Comparison of ENCODE assay signal across 9 mouse cellular contexts in the genomic region with DNA sequence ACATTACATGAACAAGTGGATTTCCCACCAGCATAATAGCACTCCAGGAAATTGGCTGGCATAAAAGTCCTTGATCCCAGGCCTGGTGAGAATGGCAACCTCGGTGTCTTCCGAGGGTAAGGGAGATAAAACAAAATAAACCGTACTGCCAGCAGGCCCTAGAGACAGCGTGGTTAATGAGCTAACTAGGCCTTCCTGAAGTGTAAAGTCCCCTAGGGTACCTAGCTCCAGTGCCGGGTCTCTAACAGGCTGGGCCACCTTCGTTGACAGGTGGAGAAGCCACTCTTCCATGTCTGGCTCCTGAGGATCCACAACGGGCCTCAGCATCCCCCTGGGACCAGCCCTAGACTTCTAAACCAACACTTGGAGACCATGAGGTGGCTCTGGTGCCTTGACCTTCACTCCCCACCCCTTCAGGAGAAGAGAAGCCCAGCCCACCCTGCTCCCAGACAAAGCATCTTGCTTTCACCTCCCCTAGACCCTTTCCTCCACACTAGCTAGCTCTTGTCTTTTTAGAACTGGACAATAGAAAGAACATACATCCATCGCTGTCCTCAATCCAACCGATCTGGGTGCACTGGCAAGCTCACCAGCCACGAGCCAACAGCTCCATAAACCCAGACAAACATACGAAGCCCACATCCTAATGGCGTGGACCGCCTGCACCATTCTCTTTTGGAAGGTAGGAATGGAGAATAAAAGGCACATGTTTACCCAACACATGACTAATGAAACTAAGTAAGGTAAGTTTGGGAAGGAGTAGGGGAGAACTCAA. TPM values are rescaled to one million over a fixed set of nuclear protein-coding genes. Genes with fewer than 3 reads are reported as not detected.
A peak's percentile ranks its signal among the peaks of the same experiment; 100 is the strongest.
DNase-seq lines count a peak whose midpoint lies in the region; ATAC-seq and TF ChIP-seq lines count a peak whose summit lies in the region.
"Had no signal": no experiment of that assay in that cellular context is flagged by ENCODE, and none has a peak within 500 bp of the region (broad histone marks: within the 10 kb centered on the region; RNA-seq: fewer than 3 reads in every experiment).

No protein-coding gene starts in this region.

- peaks cover 42% of the 10 kb centered on the region for H3K4me1 ChIP-seq in heart, embryonic 16.5 days (ENCODE audit: control insufficient read depth, insufficient read depth, low read length)
- H3K4me1 ChIP-seq in midbrain, embryonic 15.5 days: peaks cover 27% of the 10 kb centered on the region

- H3K4me2 ChIP-seq in heart, embryonic 16.5 days (ENCODE audit: low read depth, low read length): peak overlapping the region; percentile 68
- H3K4me2 ChIP-seq in midbrain, embryonic 15.5 days: peak overlapping the region; percentile 28

- TF ChIP-seq POLR2A in brain, embryonic 14.5 days (IDR thresholded peaks at IDR 0.05; ENCODE audit: borderline replicate concordance, extremely low read depth, insufficient read depth, insufficient read length, poor library complexity, severe bottlenecking): no peak

- peak; percentile 88 for DNase-seq in heart, adult 11 months
- DNase-seq in heart, postnatal 14 days: no peak
- DNase-seq in brain, embryonic 14.5 days (ENCODE audit: low read depth): peak; percentile 5
- no peak for DNase-seq in urinary bladder, postnatal 25 days (ENCODE audit: low spot score)
- DNase-seq in layer of hippocampus, postnatal 10 days (ENCODE audit: low spot score in 2 of 2): no peak
- DNase-seq in frontal cortex, postnatal 36 days (ENCODE audit: low spot score in 2 of 2): no peak

- H3K27me3 ChIP-seq in heart, embryonic 16.5 days (ENCODE audit: control insufficient read depth, insufficient read depth, low read length): no peaks in the 10 kb centered on the region
- H3K27me3 ChIP-seq in midbrain, embryonic 15.5 days (replicated peaks): peaks cover 19% of the 10 kb centered on the region; the same call in 1 of the 2 replicates

- peak overlapping the region; percentile 73; the same call in 1 of the 2 replicates for H3K9ac ChIP-seq in heart, embryonic 16.5 days (ENCODE audit: low read length)
- H3K9ac ChIP-seq in midbrain, embryonic 15.5 days: no peak overlapping the region

- peaks cover 4% of the 10 kb centered on the region; the same call in 1 of the 2 replicates for H3K36me3 ChIP-seq in heart, embryonic 16.5 days (ENCODE audit: control insufficient read depth, insufficient read depth)
- no peaks in the 10 kb centered on the region for H3K36me3 ChIP-seq in midbrain, embryonic 15.5 days (replicated peaks)
- H3K36me3 ChIP-seq: G1E had no signal

- H3K4me3 ChIP-seq in heart, embryonic 16.5 days (ENCODE audit: low read length): peak overlapping the region; percentile 2; the same call in 1 of the 2 replicates
- peak overlapping the region; percentile 7; the same call in 1 of the 2 replicates for H3K4me3 ChIP-seq in midbrain, embryonic 15.5 days

- no peak for TF ChIP-seq CTCF in brain, embryonic 14.5 days (IDR thresholded peaks at IDR 0.05; ENCODE audit: borderline replicate concordance, extremely low read depth, insufficient read depth, insufficient read length)

- ATAC-seq in heart, embryonic 16.5 days (replicated peaks; ENCODE audit: extremely low read depth, insufficient read depth, low FRiP score): no peak
- no peak for ATAC-seq in midbrain, embryonic 15.5 days (replicated peaks)

- intact Hi-C loops in heart, postnatal 14 days (cut with DNase I): no loop called here

- H3K27ac ChIP-seq in heart, embryonic 16.5 days (ENCODE audit: low read length): peak overlapping the region; percentile 12
- H3K27ac ChIP-seq in midbrain, embryonic 15.5 days: no peak overlapping the region

- WGBS in heart, embryonic 16.5 days: 47% methylated on average over 13 of the region's 13 CpGs
- 39% methylated on average over 13 of the region's 13 CpGs for WGBS in midbrain, embryonic 15.5 days

- no peaks in the 10 kb centered on the region for H3K9me3 ChIP-seq in heart, embryonic 16.5 days (replicated peaks; ENCODE audit: control insufficient read depth, low read length)
- no peaks in the 10 kb centered on the region for H3K9me3 ChIP-seq in midbrain, embryonic 15.5 days
- H3K9me3 ChIP-seq: G1E had no signal

RNA-seq across cellular contexts. Expression of a gene that starts 10.0 kb away (rescaled TPM):
- total RNA-seq in heart, postnatal 14 days (2021): 10 to 100 TPM; 30.1 to 33.9 TPM
- polyA plus RNA-seq in brain, embryonic 14.5 days (2012; rRNA removed): 31.8 and 68.8 TPM in 2 replicates
- 59.8 and 61.6 TPM in 2 replicates for polyA plus RNA-seq in heart, embryonic 16.5 days (2015; fragmentation: Nextera tagmentation; extraction: Ambion mirVana)
- polyA plus RNA-seq in midbrain, embryonic 15.5 days (2015; fragmentation: Nextera tagmentation; extraction: Ambion mirVana): 38.5 and 43.1 TPM in 2 replicates
- 1 to 10 TPM; 1.8 to 2.2 TPM for total RNA-seq in layer of hippocampus, postnatal 10 days (2021)

Comparison
In these comparisons a context has a peak if more than half of its experiments do, and no peak if none do; other contexts are left out.
1. DNase-seq: peak in heart, adult 11 months (single experiment) and brain, embryonic 14.5 days (single experiment); none in heart, postnatal 14 days (0 of 2), urinary bladder, postnatal 25 days (single experiment), layer of hippocampus, postnatal 10 days (0 of 2) and frontal cortex, postnatal 36 days (0 of 2).